17 mouse cellular contexts compared by ENCODE assay signal in the genomic region with DNA sequence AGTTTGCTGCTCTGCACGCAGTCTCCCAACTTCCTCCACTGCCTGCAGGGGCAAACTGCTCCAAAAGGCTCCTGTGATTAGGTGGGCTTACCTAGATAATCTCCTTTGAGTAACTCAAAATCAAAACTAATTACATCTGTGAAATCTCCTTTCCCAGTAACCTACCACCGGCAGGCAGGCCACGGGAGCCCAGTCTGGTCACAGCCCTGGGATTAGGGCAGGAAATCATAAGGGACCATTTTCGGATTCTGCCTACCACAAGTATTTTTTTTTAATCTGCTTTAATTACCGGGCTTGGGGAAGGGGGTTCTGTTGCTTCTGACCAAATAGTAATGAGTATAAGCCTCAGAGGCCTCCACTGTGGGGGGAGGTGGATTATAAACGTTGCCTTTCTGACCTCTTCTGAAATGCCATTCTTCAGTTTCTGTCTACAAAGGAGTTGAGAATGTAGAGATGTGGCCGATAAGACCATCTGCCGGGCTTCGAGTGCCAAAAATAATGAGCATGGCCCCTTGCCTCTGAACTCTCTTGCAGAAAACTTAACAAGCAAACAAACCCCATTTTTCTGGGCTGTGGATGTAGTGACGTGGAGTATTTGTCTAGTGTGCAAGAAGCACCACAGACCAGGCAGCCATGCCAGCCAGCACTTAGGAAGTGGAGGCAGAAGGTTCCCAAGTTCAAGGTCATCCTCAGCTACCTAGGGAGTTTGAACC.
DNase-seq lines count a peak whose midpoint lies in the region; ATAC-seq and TF ChIP-seq lines count a peak whose summit lies in the region.
"Had no signal": no experiment of that assay in that cellular context is flagged by ENCODE, and none has a peak within 500 bp of the region (broad histone marks: within the 10 kb centered on the region; RNA-seq: fewer than 3 reads in every experiment).

No protein-coding gene starts in this region.

- TF ChIP-seq POLR2A in embryonic fibroblast, embryonic 13.5 days (IDR thresholded peaks at IDR 0.05; ENCODE audit: low read depth, low read length) = no peak

- H3K9ac ChIP-seq in forebrain, embryonic 16.5 days (replicated peaks; ENCODE audit: low read depth, low read length) = no peak overlapping the region
- H3K9ac ChIP-seq in intestine, embryonic 16.5 days (ENCODE audit: low read depth, low read length) = no peak overlapping the region
- no peak overlapping the region for H3K9ac ChIP-seq in intestine, postnatal 0 days (ENCODE audit: low read depth, low read length)
- H3K9ac ChIP-seq: forebrain, embryonic 13.5 days; liver, embryonic 12.5 days; midbrain, embryonic 13.5 days had no signal

- no peak for TF ChIP-seq CTCF in intestine, postnatal 0 days (IDR thresholded peaks at IDR 0.05; ENCODE audit: low read depth)
- no peak for TF ChIP-seq CTCF in embryonic fibroblast, embryonic 13.5 days (IDR thresholded peaks at IDR 0.05; ENCODE audit: borderline replicate concordance, insufficient read depth, low read length)

- 0 out of 2 replicates have a peak, but pooled peaks cover 5% of the 10 kb centered on the region for H3K27me3 ChIP-seq in forebrain, embryonic 10.5 days (ENCODE audit: poor library complexity, severe bottlenecking)
- no peaks in the 10 kb centered on the region for H3K27me3 ChIP-seq in forebrain, embryonic 16.5 days (replicated peaks; ENCODE audit: control insufficient read depth, insufficient read depth, low read length)
- no peaks in the 10 kb centered on the region for H3K27me3 ChIP-seq in intestine, embryonic 16.5 days (replicated peaks; ENCODE audit: control insufficient read depth, insufficient read depth, low read length)
- H3K27me3 ChIP-seq in intestine, postnatal 0 days (replicated peaks; ENCODE audit: control insufficient read depth, insufficient read depth, low read length) = no peaks in the 10 kb centered on the region
- H3K27me3 ChIP-seq: forebrain, embryonic 13.5 days; liver, embryonic 12.5 days; midbrain, embryonic 13.5 days had no signal

- peaks cover 54% of the 10 kb centered on the region for H3K4me1 ChIP-seq in forebrain, embryonic 10.5 days
- peaks cover 6% of the 10 kb centered on the region for H3K4me1 ChIP-seq in forebrain, embryonic 16.5 days (replicated peaks; ENCODE audit: control insufficient read depth, insufficient read depth, low read length)
- peaks cover 37% of the 10 kb centered on the region for H3K4me1 ChIP-seq in intestine, embryonic 16.5 days (ENCODE audit: control insufficient read depth, insufficient read depth, low read length)
- no peaks in the 10 kb centered on the region for H3K4me1 ChIP-seq in intestine, postnatal 0 days (replicated peaks; ENCODE audit: control insufficient read depth, insufficient read depth, low read length)
- H3K4me1 ChIP-seq in embryonic fibroblast, embryonic 13.5 days (ENCODE audit: control insufficient read depth, insufficient read depth, low read length) = peaks cover 18% of the 10 kb centered on the region

- H3K4me2 ChIP-seq in forebrain, embryonic 16.5 days (ENCODE audit: low read length) = no peak overlapping the region
- no peak overlapping the region for H3K4me2 ChIP-seq in intestine, embryonic 16.5 days (ENCODE audit: low read depth, low read length)
- no peak overlapping the region for H3K4me2 ChIP-seq in intestine, postnatal 0 days (replicated peaks; ENCODE audit: low read depth)
- H3K4me2 ChIP-seq: forebrain, embryonic 13.5 days; liver, embryonic 12.5 days; midbrain, embryonic 13.5 days had no signal

- no peak overlapping the region for H3K4me3 ChIP-seq in forebrain, embryonic 10.5 days
- H3K4me3 ChIP-seq in forebrain, embryonic 16.5 days (replicated peaks; ENCODE audit: low read length) = no peak overlapping the region
- H3K4me3 ChIP-seq in intestine, embryonic 16.5 days (ENCODE audit: low read length) = no peak overlapping the region
- H3K4me3 ChIP-seq in intestine, postnatal 0 days (ENCODE audit: low read depth, low read length) = no peak overlapping the region
- no peak overlapping the region for H3K4me3 ChIP-seq in embryonic fibroblast, embryonic 13.5 days (ENCODE audit: insufficient read depth, low read length)
- H3K4me3 ChIP-seq: forebrain, embryonic 13.5 days; liver, embryonic 12.5 days; midbrain, embryonic 13.5 days had no signal

- H3K9me3 ChIP-seq in forebrain, embryonic 10.5 days = no peaks in the 10 kb centered on the region
- no peaks in the 10 kb centered on the region for H3K9me3 ChIP-seq in forebrain, embryonic 16.5 days (ENCODE audit: control insufficient read depth, low read length)
- H3K9me3 ChIP-seq in intestine, embryonic 16.5 days (ENCODE audit: control insufficient read depth, low read length) = no peaks in the 10 kb centered on the region
- H3K9me3 ChIP-seq in intestine, postnatal 0 days (ENCODE audit: control insufficient read depth) = no peaks in the 10 kb centered on the region
- H3K9me3 ChIP-seq: forebrain, embryonic 13.5 days; liver, embryonic 12.5 days; midbrain, embryonic 13.5 days had no signal

- DNase-seq in forebrain, embryonic 10.5 days (ENCODE audit: extremely low spot score, low spot score) = no peak
- DNase-seq in Muller cell, postnatal 12 days (ENCODE audit: inconsistent ontology term) = peak; percentile 59
- DNase-seq in layer of hippocampus, postnatal 36 days = no peak
- no peak for DNase-seq in gastrocnemius, postnatal 14 days
- DNase-seq: adrenal gland, postnatal 36 days; gastrocnemius, postnatal 10 days; heart, postnatal 10 days; kidney, postnatal 10 days; lung, postnatal 14 days; spleen, adult 18-20 months had no signal

- 0 out of 2 replicates have a peak overlapping the region, but pooled peaks have one; percentile 57 for H3K27ac ChIP-seq in forebrain, embryonic 10.5 days
- no peak overlapping the region for H3K27ac ChIP-seq in forebrain, embryonic 16.5 days (ENCODE audit: low read length)
- H3K27ac ChIP-seq in intestine, embryonic 16.5 days (ENCODE audit: low read length) = 0 out of 2 replicates have a peak overlapping the region, but pooled peaks have one; percentile 30
- no peak overlapping the region for H3K27ac ChIP-seq in intestine, postnatal 0 days (ENCODE audit: low read depth, low read length)
- H3K27ac ChIP-seq in embryonic fibroblast, embryonic 13.5 days (ENCODE audit: insufficient read depth, low read length) = peak overlapping the region; percentile 1; the same call in 1 of the 2 replicates
- H3K27ac ChIP-seq: forebrain, embryonic 13.5 days; liver, embryonic 12.5 days; midbrain, embryonic 13.5 days had no signal

- 37% methylated on average over 10 of the region's 10 CpGs for WGBS in forebrain, embryonic 10.5 days
- WGBS in forebrain, embryonic 16.5 days = 26% methylated on average over 10 of the region's 10 CpGs
- 42% methylated on average over 10 of the region's 10 CpGs for WGBS in intestine, embryonic 16.5 days
- WGBS in intestine, postnatal 0 days = 52% methylated on average over 10 of the region's 10 CpGs

- intact Hi-C loops in gastrocnemius, postnatal 14 days (cut with DNase I; ENCODE audit: low total_unique reads) = no loop called here

- ATAC-seq in forebrain, embryonic 16.5 days = no peak
- ATAC-seq in intestine, embryonic 16.5 days = no peak
- ATAC-seq in intestine, postnatal 0 days = no peak
- ATAC-seq: forebrain, embryonic 13.5 days; liver, embryonic 12.5 days; midbrain, embryonic 13.5 days had no signal

- no peaks in the 10 kb centered on the region for H3K36me3 ChIP-seq in forebrain, embryonic 10.5 days (replicated peaks)
- H3K36me3 ChIP-seq in forebrain, embryonic 16.5 days (ENCODE audit: control insufficient read depth, insufficient read depth) = no peaks in the 10 kb centered on the region
- H3K36me3 ChIP-seq in intestine, embryonic 16.5 days (ENCODE audit: control insufficient read depth, insufficient read depth, low read length) = no peaks in the 10 kb centered on the region
- H3K36me3 ChIP-seq in intestine, postnatal 0 days (ENCODE audit: control insufficient read depth, insufficient read depth) = no peaks in the 10 kb centered on the region
- H3K36me3 ChIP-seq: liver, embryonic 12.5 days; midbrain, embryonic 13.5 days had no signal

Comparison
In these comparisons a context has a peak if more than half of its experiments do, and no peak if none do; other contexts are left out.
1. H3K27ac ChIP-seq: peak in forebrain, embryonic 10.5 days (single experiment), intestine, embryonic 16.5 days (single experiment) and embryonic fibroblast, embryonic 13.5 days (single experiment); none in forebrain, embryonic 16.5 days (single experiment) and intestine, postnatal 0 days (single experiment).